Mouse (Mus musculus) heart, adult 10 weeks (tissue): ENCODE results near the gene Tgfbr3. TPM values are rescaled to one million over a fixed set of nuclear protein-coding genes. Genes with fewer than 3 reads are reported as not detected.

Source experiments
- polyA plus RNA-seq: library from polyadenylated mRNA; stranded (reverse); fragments of 350-450 nt; fragmentation: Illumina TruSeq; extraction: RNeasy Lipid Tissue Mini Kit (QIAGEN cat#74804); gene quantifications from one replicate; pipeline ENCODE4 v1.2.3, GENCODE M21; 2014; ENCODE audit warnings: low read depth, low replicate concordance

Tgfbr3 gene
- 26.2 TPM for polyA plus RNA-seq

GRCm38 (mm10) chr5:107289234-107289764, at the start of gene Tgfbr3:
Tgfbr3 (minus strand) TSS chr5:107289629.

GRCm38 (mm10) chr5:107330916-107331421, 41.5 kb upstream of the Tgfbr3 start, which contains the start of gene Brdt:
Brdt (plus strand) TSS chr5:107331159.

Other genes with a start within 250 kb of the Tgfbr3 start
- 0.37 TPM for gene Brdt, start 41.5 kb upstream of the Tgfbr3 start, polyA plus RNA-seq
- gene Ephx4, start 113.1 kb upstream of the Tgfbr3 start, polyA plus RNA-seq = not detected
- not detected for gene Lpcat2b, start 141.9 kb upstream of the Tgfbr3 start, polyA plus RNA-seq
- gene Btbd8, start 148.4 kb upstream of the Tgfbr3 start, polyA plus RNA-seq = 4.1 TPM
- gene Gm42669, start 218.0 kb upstream of the Tgfbr3 start, polyA plus RNA-seq = not detected
- gene 1700028K03Rik, start 245.1 kb upstream of the Tgfbr3 start, polyA plus RNA-seq = not detected